Mouse (Mus musculus) embryonic facial prominence, embryonic 14.5 days (tissue): Measurements from ENCODE around the gene Prmt3. TPM values are rescaled to one million over a fixed set of nuclear protein-coding genes. Genes with fewer than 3 reads are reported as not detected.
A peak's percentile ranks its signal among the peaks of the same experiment; 100 is the strongest.

Source experiments
- ATAC-seq: fragments of 200-750 bp; cut with Nextera tagmentation; 2 replicates; pipeline ENCODE4 v1.8.0; 2017; ENCODE audit warnings: low read depth, moderate number of reproducible peaks, moderate TSS enrichment
- DNase-seq: peaks from one replicate; pipeline ENCODE4 v3.0.0-alpha.2; 2015; ENCODE audit warnings: low spot score
- H3K27ac ChIP-seq: fragments of 300-500 bp; sonication (generic); replicated peaks from 2 replicates; pipeline ENCODE4 v1.5.1; 2014; ENCODE audit warnings: low read depth, mild to moderate bottlenecking, low read length, moderate library complexity
- H3K27me3 ChIP-seq: fragments of 300-500 bp; sonication (generic); replicated peaks from 2 replicates; pipeline ENCODE4 v1.6.1; 2014; ENCODE audit warnings: low read length; ENCODE audit not compliant: control insufficient read depth, insufficient read depth
- H3K36me3 ChIP-seq: fragments of 300-500 bp; sonication (generic); 2 replicates; pipeline ENCODE4 v1.6.1; 2014; ENCODE audit warnings: low read length, mixed read lengths; ENCODE audit not compliant: control insufficient read depth, insufficient read depth
- H3K4me1 ChIP-seq: fragments of 300-500 bp; sonication (generic); 2 replicates; pipeline ENCODE4 v1.6.1; 2014; ENCODE audit warnings: antibody characterized with exemption, low read length; ENCODE audit not compliant: control insufficient read depth, insufficient read depth
- H3K4me2 ChIP-seq: fragments of 300-500 bp; sonication (generic); 2 replicates; pipeline ENCODE4 v1.6.1; 2014; ENCODE audit warnings: low read depth, mild to moderate bottlenecking, low read length, moderate library complexity, mixed read lengths
- H3K4me3 ChIP-seq: fragments of 300-500 bp; sonication (generic); 2 replicates; pipeline ENCODE4 v1.5.1; 2014; ENCODE audit warnings: low read depth, mild to moderate bottlenecking, low read length
- H3K9ac ChIP-seq: fragments of 300-500 bp; sonication (generic); 2 replicates; pipeline ENCODE4 v1.6.1; 2014; ENCODE audit warnings: low read depth, mild to moderate bottlenecking, low read length, moderate library complexity, mixed read lengths
- H3K9me3 ChIP-seq: fragments of 300-500 bp; sonication (generic); 2 replicates; pipeline ENCODE4 v1.6.1; 2016; ENCODE audit warnings: low read length; ENCODE audit not compliant: control insufficient read depth
- WGBS: fragments of 180-500 bp; shearing (Covaris S2); extraction: QIAGEN DNeasy Blood & Tissue Kit; methylation state at CpG from one replicate; pipeline ENCODE4 v1.1.7; 2014; 5-methylcytosine and 5-hydroxymethylcytosine counted together
- polyA plus RNA-seq: library from polyadenylated mRNA; unstranded; fragments of >200 nt; fragmentation: Nextera tagmentation; extraction: Ambion mirVana; gene quantifications from 2 replicates; pipeline ENCODE4 v1.2.1, GENCODE M21; 2014

Gene Prmt3
- polyA plus RNA-seq, 1 experiment from 2014 or later, result 53.0 TPM

- Histone ChIP-seq H3K27ac (no peak overlapping the region), H3K27me3 (no peaks in the 10 kb centered on the region), H3K9ac (no peak overlapping the region), H3K4me2 (no peak overlapping the region), H3K4me3 (no peak overlapping the region), H3K4me1 (no peaks in the 10 kb centered on the region), H3K9me3 (no peaks in the 10 kb centered on the region), H3K36me3 (peaks cover 32% of the 10 kb centered on the region)
- no peak for ATAC-seq
- no peak for DNase-seq
- WGBS, result 93% methylated on average over 6 of the region's 6 CpGs
Observed at GRCm38 (mm10) chr7:49824043-49824442, 45.9 kb downstream of the Prmt3 start.

GRCm38 (mm10) chr7:49824581-49824980 is 46.4 kb downstream of the Prmt3 start:
- Histone ChIP-seq H3K27ac (no peak overlapping the region), H3K4me1 (no peaks in the 10 kb centered on the region), H3K4me2 (no peak overlapping the region), H3K4me3 (no peak overlapping the region), H3K9ac (no peak overlapping the region), H3K9me3 (no peaks in the 10 kb centered on the region), H3K27me3 (no peaks in the 10 kb centered on the region), H3K36me3 (peaks cover 36% of the 10 kb centered on the region)
- DNase-seq (no peak), ATAC-seq (no peak)
- WGBS, result 73% methylated on average over 2 of the region's 2 CpGs

- WGBS, result 88% methylated on average over 3 of the region's 3 CpGs
- Histone ChIP-seq H3K27me3 (no peaks in the 10 kb centered on the region), H3K9me3 (no peaks in the 10 kb centered on the region), H3K9ac (no peak overlapping the region), H3K4me2 (no peak overlapping the region), H3K36me3 (peaks cover 42% of the 10 kb centered on the region), H3K27ac (no peak overlapping the region), H3K4me1 (no peaks in the 10 kb centered on the region), H3K4me3 (no peak overlapping the region)
- no peak for ATAC-seq
- no peak for DNase-seq
Observed at GRCm38 (mm10) chr7:49825492-49825891, 47.3 kb downstream of the Prmt3 start.

GRCm38 (mm10) chr7:49827920-49828319 is 49.8 kb downstream of the Prmt3 start:
- DNase-seq (no peak), ATAC-seq (no peak)
- Histone ChIP-seq H3K27me3 (no peaks in the 10 kb centered on the region), H3K4me2 (no peak overlapping the region), H3K27ac (no peak overlapping the region), H3K4me1 (no peaks in the 10 kb centered on the region), H3K9me3 (no peaks in the 10 kb centered on the region), H3K36me3 (peaks cover 37% of the 10 kb centered on the region), H3K9ac (no peak overlapping the region), H3K4me3 (no peak overlapping the region)
- 85% methylated on average over 1 of the region's 1 CpGs for WGBS

GRCm38 (mm10) chr7:49842366-49843282 is 64.5 kb downstream of the Prmt3 start:
- Histone ChIP-seq H3K9me3 (no peaks in the 10 kb centered on the region), H3K4me1 (0 out of 2 replicates have a peak, but pooled peaks cover 6% of the 10 kb centered on the region), H3K27me3 (no peaks in the 10 kb centered on the region), H3K36me3 (peaks cover 14% of the 10 kb centered on the region; the same call in 1 of the 2 replicates), H3K27ac (no peak overlapping the region), H3K4me2 (no peak overlapping the region), H3K9ac (no peak overlapping the region), H3K4me3 (no peak overlapping the region)
- 27% methylated on average over 11 of the region's 11 CpGs for WGBS
- DNase-seq (peak; percentile 87), ATAC-seq (peak; percentile 87)

- Histone ChIP-seq H3K36me3 (peaks cover 14% of the 10 kb centered on the region; the same call in 1 of the 2 replicates), H3K4me1 (0 out of 2 replicates have a peak, but pooled peaks cover 6% of the 10 kb centered on the region), H3K4me2 (no peak overlapping the region), H3K27ac (no peak overlapping the region), H3K4me3 (no peak overlapping the region), H3K27me3 (no peaks in the 10 kb centered on the region), H3K9ac (no peak overlapping the region), H3K9me3 (no peaks in the 10 kb centered on the region)
- ATAC-seq (0 out of 2 replicates have a peak, but pooled peaks have one; percentile 24), DNase-seq (no peak)
- 52% methylated on average over 6 of the region's 6 CpGs for WGBS
Observed at GRCm38 (mm10) chr7:49843304-49843933, 65.3 kb downstream of the Prmt3 start.

- no peak overlapping the region for H3K27ac ChIP-seq
- 65% methylated on average over 2 of the region's 2 CpGs for WGBS
- ATAC-seq (no peak), DNase-seq (no peak)
- no peaks in the 10 kb centered on the region for H3K27me3 ChIP-seq
- no peak overlapping the region for H3K4me2 ChIP-seq
- H3K4me3 ChIP-seq, result no peak overlapping the region
- H3K36me3 ChIP-seq, result peaks cover 17% of the 10 kb centered on the region
- H3K4me1 ChIP-seq, result 0 out of 2 replicates have a peak, but pooled peaks cover under 1% of the 10 kb centered on the region
- H3K9ac ChIP-seq, result no peak overlapping the region
- no peaks in the 10 kb centered on the region for H3K9me3 ChIP-seq
Observed at GRCm38 (mm10) chr7:49847939-49848338, 69.8 kb downstream of the Prmt3 start.

- no peaks in the 10 kb centered on the region for H3K9me3 ChIP-seq
- WGBS, result 93% methylated on average over 5 of the region's 5 CpGs
- H3K4me2 ChIP-seq, result no peak overlapping the region
- H3K27me3 ChIP-seq, result no peaks in the 10 kb centered on the region
- no peak overlapping the region for H3K4me3 ChIP-seq
- H3K9ac ChIP-seq, result no peak overlapping the region
- DNase-seq, result no peak
- H3K27ac ChIP-seq, result no peak overlapping the region
- peaks cover 14% of the 10 kb centered on the region for H3K36me3 ChIP-seq
- ATAC-seq, result no peak
- no peaks in the 10 kb centered on the region for H3K4me1 ChIP-seq
Observed at GRCm38 (mm10) chr7:49853342-49854181, 75.4 kb downstream of the Prmt3 start.
